Mouse (Mus musculus) urinary bladder, adult 2 months (tissue): ENCODE measurements around the gene Btbd35f29. TPM values are rescaled to one million over a fixed set of nuclear protein-coding genes. Genes with fewer than 3 reads are reported as not detected.
"Not testable (repeated sequence)": the region's sequence is repeated elsewhere in the genome, so short reads cannot be mapped to it uniquely, and the experiment has no call there.

Experiments
- DNase-seq: peaks from one replicate; pipeline ENCODE4 v3.0.0; 2022; ENCODE audit warnings: low spot score
- polyA plus RNA-seq: library from polyadenylated mRNA; depleted of rRNA; stranded (reverse); fragments of >200 nt; gene quantifications from 2 replicates; pipeline ENCODE4 v1.2.3, GENCODE M21; 2012; rRNA removed

Gene Btbd35f29
- polyA plus RNA-seq = not detected in 2 replicates

- not testable (repeated sequence) for DNase-seq
These were observed at the start of gene Btbd35f29 for GRCm38 (mm10) chrX:31117374-31117773. Gene Btbd35f29, plus strand, starts transcription at chrX:31117674.

GRCm38 (mm10) chrX:31141416-31141815 is 23.9 kb downstream of the Btbd35f29 start:
- not testable (repeated sequence) for DNase-seq

GRCm38 (mm10) chrX:31145144-31145543 is 27.7 kb downstream of the Btbd35f29 start:
- not testable (repeated sequence) for DNase-seq

- DNase-seq = not testable (repeated sequence)
These were observed 28.4 kb downstream of the Btbd35f29 start for GRCm38 (mm10) chrX:31145835-31146234.

- DNase-seq = not testable (repeated sequence)
These were observed 41.1 kb downstream of the Btbd35f29 start for GRCm38 (mm10) chrX:31158534-31159085.

- peak; percentile 54 for DNase-seq
These were observed 42.2 kb downstream of the Btbd35f29 start for GRCm38 (mm10) chrX:31159450-31160322.

- peak; percentile 77 for DNase-seq
These were observed 43.1 kb downstream of the Btbd35f29 start for GRCm38 (mm10) chrX:31160554-31160953.

GRCm38 (mm10) chrX:31162638-31163037 is 45.2 kb downstream of the Btbd35f29 start:
- DNase-seq = not testable (repeated sequence)

- not testable (repeated sequence) for DNase-seq
These were observed 47.7 kb downstream of the Btbd35f29 start for GRCm38 (mm10) chrX:31165193-31165592.

Other genes with a start within 250 kb of the Btbd35f29 start
- gene Spin2f, start 136.2 kb downstream of the Btbd35f29 start, polyA plus RNA-seq = not detected in 2 replicates
- not detected in 2 replicates for gene Btbd35f26, start 218.8 kb downstream of the Btbd35f29 start, polyA plus RNA-seq